Mouse (Mus musculus): ENCODE measurements around the gene Ndnf. TPM values are rescaled to one million over a fixed set of nuclear protein-coding genes. Genes with fewer than 3 reads are reported as not detected.

Gene Ndnf
- polyA plus RNA-seq (2017; shearing (Covaris generic)), result 1 to 10 TPM in 1 of 2 experiments, under 1 TPM in 1; 0.64 to 2.1 TPM

DNA sequence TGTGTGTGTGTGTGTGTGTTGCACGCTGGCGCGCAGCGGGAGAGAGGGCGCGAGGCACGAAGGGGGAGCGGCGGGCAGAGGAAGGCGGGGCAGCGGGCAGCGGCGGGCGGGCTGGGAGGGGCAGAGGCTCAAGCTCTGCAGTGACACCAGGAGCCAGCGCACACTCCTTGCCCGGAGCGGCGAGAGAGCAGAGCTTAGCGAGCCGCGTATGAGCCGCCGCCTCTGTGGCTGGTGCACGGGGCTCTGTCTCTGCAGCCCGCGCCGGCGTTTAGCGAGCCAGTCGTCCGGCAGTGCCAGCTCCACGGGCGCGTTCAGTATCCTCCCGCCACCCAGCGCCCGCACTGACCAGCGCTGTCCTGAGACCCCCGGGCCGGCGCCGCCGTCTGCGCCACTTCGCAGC lies at the start of gene Ndnf:
Ndnf (plus strand) TSS at position 140 of the 400 bp plus-strand sequence.

Other genes with a start within 250 kb of the Ndnf start
- 10 to 100 TPM in 1 of 2 experiments, 1 to 10 TPM in 1; 5.6 to 10.8 TPM for gene Tnip3, start 146.3 kb upstream of the Ndnf start, polyA plus RNA-seq (2017; shearing (Covaris generic))
- gene Prdm5, start 107.4 kb downstream of the Ndnf start, polyA plus RNA-seq (2017; shearing (Covaris generic)), result 1 to 10 TPM; 1.4 to 3.7 TPM